Mouse (Mus musculus): ENCODE results near the gene Tmem44. TPM values are rescaled to one million over a fixed set of nuclear protein-coding genes. Genes with fewer than 3 reads are reported as not detected.

Tmem44 gene
- polyA plus RNA-seq, 1 experiment = 57.0 TPM

DNA sequence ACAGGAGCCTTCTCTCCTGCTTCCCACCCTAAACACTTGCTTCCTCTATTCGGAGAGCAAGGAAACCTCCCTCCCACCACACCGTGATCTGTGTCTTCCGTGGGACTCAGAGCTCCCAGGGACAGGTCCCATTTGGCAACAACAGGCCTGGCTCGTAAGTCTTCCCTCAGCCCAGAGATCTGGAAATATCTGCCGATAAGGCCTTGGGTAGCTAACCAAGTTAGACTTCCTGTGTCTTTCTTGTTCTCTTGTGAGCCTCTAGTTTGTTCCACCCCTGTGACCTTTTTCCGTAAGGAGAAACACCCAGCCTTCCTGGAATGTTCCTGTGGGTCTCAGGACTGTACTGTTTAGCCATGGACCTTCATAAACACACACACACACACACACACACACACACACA is 7.8 kb downstream of the Tmem44 start:
- WGBS = 55% methylated on average over 6 of the region's 6 CpGs
- no peaks in the 10 kb centered on the region for H3K4me1 ChIP-seq (ENCODE audit: control insufficient read depth, insufficient read depth, low read length)
- no peak for TF ChIP-seq POLR2A (IDR thresholded peaks at IDR 0.05; ENCODE audit: borderline replicate concordance, extremely low read depth, low read depth, low read length)
- TF ChIP-seq CTCF (IDR thresholded peaks at IDR 0.05; ENCODE audit: insufficient read depth, low read length) = no peak
- no peak for DNase-seq
- no peak overlapping the region for H3K4me3 ChIP-seq (replicated peaks; ENCODE audit: extremely low read depth, low read depth, low read length)

DNA sequence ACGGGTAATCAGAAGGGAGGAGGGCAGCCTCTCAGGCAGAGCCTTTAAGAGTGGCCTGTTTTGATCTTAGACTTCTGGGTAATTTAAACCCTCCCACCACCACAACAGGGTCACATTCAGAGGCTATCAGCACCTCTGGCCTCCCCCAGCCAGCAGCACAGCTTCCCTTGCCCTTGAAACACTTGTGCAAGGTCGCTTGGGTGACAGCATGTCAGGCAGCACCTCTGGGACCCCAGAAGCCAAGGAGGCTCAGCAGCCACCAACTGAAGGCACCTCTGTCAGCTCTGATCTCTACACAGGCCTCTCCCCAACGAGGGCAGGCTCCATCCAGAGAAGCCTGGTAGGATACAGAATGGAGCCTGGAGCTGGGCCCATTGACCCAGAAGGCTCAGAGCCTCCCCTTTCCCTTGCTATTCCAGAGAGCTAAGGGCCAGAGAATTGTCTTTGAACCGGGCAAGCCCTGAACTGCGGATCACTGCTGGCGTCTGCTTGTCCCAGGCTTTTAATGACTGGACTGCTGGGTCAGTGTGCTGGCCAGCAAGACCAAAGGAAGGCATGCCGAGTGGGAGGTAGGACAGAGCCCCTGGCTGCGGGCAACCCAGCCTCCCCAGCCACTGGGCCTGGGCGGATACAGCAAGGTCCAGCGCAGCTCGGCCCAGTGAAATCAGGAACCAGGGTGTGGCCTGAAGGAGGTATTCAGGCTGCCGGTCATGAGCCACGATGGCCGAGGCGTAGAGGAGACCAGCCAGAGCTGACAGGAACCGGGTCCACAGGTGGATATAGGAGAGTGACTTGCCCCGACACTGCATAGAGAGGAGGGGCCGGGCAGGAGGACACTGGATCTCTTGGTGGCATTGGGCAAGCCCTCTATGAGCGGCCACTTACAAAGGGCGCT is 10.3 kb downstream of the Tmem44 start:
- DNase-seq = no peak
- no peaks in the 10 kb centered on the region; the same call in 1 of the 2 replicates for H3K4me1 ChIP-seq (ENCODE audit: control insufficient read depth, insufficient read depth, low read length)
- WGBS = 83% methylated on average over 20 of the region's 20 CpGs
- TF ChIP-seq CTCF (IDR thresholded peaks at IDR 0.05; ENCODE audit: insufficient read depth, low read length) = no peak
- no peak for TF ChIP-seq POLR2A (IDR thresholded peaks at IDR 0.05; ENCODE audit: borderline replicate concordance, extremely low read depth, low read depth, low read length)
- H3K4me3 ChIP-seq (replicated peaks; ENCODE audit: extremely low read depth, low read depth, low read length) = peak overlapping the region; percentile 1

DNA sequence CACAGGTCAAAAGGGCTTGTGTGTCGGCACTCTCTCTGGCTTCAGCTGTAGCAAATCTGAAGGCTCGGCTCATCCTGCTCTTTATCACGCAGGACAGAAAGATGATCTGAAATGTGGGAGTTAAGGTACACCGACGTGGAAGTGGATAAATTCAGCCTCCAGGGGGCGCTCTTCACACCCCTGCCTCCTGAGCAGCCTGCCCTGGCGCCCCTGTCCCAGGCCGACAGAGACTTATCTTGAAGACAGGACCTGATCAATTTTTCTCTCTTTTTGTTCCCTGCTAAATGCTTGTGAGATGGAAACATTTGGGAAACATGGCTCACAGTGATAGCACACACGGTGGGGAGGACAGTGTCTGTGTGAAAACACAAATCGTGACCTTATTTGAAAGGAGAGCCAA is 11.2 kb downstream of the Tmem44 start:
- WGBS = 27% methylated on average over 10 of the region's 10 CpGs
- peak; percentile 63 for DNase-seq
- Histone ChIP-seq H3K4me1 (ENCODE audit: control insufficient read depth, insufficient read depth, low read length) (no peaks in the 10 kb centered on the region; the same call in 1 of the 2 replicates), H3K4me3 (replicated peaks; ENCODE audit: extremely low read depth, low read depth, low read length) (no peak overlapping the region)
- TF ChIP-seq POLR2A (IDR thresholded peaks at IDR 0.05; ENCODE audit: borderline replicate concordance, extremely low read depth, low read depth, low read length) (no peak), CTCF (IDR thresholded peaks at IDR 0.05; ENCODE audit: insufficient read depth, low read length) (peak; percentile 69)

DNA sequence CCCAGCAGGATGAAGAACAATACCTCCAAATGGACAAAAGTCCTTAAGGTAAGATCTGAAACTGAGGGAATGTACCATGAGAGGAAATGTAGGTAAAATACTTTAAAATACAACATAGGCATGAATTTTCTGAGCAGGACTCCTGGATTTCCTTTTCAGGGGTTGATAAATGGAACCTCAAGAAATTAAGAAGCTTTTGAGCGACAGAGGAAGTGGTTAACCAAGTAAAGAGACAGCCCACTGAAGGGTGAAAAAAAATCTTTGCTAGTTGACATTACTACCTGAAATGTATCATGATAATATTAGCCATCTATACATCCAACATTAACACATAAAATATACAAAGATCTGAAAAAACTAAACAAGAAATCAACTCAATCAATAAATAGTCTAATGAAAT is 15.6 kb downstream of the Tmem44 start:
- 84% methylated on average over 1 of the region's 1 CpGs for WGBS
- TF ChIP-seq CTCF (IDR thresholded peaks at IDR 0.05; ENCODE audit: insufficient read depth, low read length) = no peak
- no peak for TF ChIP-seq POLR2A (IDR thresholded peaks at IDR 0.05; ENCODE audit: borderline replicate concordance, extremely low read depth, low read depth, low read length)
- no peak overlapping the region for H3K4me3 ChIP-seq (replicated peaks; ENCODE audit: extremely low read depth, low read depth, low read length)
- H3K4me1 ChIP-seq (ENCODE audit: control insufficient read depth, insufficient read depth, low read length) = no peaks in the 10 kb centered on the region; the same call in 1 of the 2 replicates
- no peak for DNase-seq

DNA sequence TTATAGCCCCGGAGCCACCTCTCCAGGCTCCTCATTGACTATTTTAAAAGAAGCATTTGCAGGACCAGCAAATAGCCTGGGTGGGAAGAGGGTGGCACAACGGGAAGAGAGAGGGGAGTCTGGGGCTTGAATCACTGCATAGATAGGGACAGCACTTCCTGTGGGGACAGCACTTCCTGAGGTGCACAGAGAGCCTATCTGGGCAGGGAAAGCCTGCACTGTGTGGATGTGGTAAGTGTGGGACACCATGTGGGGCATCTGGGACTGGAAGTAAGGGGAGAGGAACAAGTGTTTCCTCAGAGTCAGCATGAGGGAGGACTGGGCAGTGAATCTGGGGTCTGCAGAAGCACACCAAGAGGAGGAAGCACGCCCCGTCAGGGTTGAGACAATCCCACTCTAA is 17.1 kb downstream of the Tmem44 start:
- 49% methylated on average over 4 of the region's 4 CpGs for WGBS
- H3K4me1 ChIP-seq (ENCODE audit: control insufficient read depth, insufficient read depth, low read length) = no peaks in the 10 kb centered on the region; the same call in 1 of the 2 replicates
- no peak for DNase-seq
- no peak for TF ChIP-seq CTCF (IDR thresholded peaks at IDR 0.05; ENCODE audit: insufficient read depth, low read length)
- no peak for TF ChIP-seq POLR2A (IDR thresholded peaks at IDR 0.05; ENCODE audit: borderline replicate concordance, extremely low read depth, low read depth, low read length)
- no peak overlapping the region for H3K4me3 ChIP-seq (replicated peaks; ENCODE audit: extremely low read depth, low read depth, low read length)

DNA sequence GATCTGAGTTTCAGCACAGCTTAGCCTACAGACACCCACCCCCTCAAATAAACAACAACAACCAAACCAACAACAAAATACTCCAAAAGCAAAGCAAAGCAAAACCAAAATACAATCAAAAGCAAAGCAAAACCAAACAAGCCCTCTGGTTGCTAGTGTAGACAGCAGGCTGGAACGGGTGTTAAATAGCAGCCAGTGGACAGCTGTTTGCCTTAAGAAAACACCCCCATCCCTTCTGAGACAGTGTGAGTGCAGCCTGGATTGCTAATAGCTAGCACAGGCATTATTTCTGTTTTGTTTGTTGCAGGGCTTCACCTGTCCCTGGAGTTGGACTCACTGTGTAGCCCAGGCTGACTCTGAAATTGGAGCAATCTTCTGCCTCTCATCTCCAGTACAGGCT is 17.7 kb downstream of the Tmem44 start:
- 48% methylated on average over 1 of the region's 1 CpGs for WGBS

DNA sequence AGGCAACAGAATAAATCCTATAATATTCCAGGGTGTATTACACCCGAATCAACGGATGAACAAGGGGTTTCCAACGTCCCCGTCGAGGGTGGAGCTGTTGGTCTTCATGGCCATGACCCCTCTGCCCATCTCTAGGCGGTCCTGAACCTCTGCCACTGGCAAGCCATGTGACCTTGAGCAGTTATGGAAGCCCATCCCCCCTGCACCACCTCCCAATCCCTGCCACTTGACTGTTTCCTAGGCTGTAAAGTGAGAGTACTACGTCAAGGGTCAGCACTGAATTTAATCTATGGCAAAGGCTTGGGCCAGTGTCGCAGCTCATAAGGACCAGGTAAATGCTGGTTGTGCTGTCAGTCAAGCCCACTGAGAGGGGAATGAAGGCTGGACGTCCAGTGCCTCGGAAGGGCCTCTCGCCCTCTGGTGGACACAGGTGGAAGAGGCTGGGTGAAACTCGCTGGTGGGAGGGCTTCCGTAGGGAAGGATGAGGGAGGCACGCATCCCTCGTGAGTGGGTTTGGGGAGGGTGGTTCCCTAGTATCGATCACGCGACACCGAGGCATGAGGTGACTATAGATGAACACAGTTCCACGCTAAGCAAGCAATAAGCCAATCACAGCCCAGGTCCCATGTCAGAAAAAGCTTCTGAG is 18.8 kb downstream of the Tmem44 start:
- H3K4me3 ChIP-seq (replicated peaks; ENCODE audit: extremely low read depth, low read depth, low read length) = no peak overlapping the region
- H3K4me1 ChIP-seq (ENCODE audit: control insufficient read depth, insufficient read depth, low read length) = no peaks in the 10 kb centered on the region; the same call in 1 of the 2 replicates
- no peak for DNase-seq
- peak; percentile 82 for TF ChIP-seq CTCF (IDR thresholded peaks at IDR 0.05; ENCODE audit: insufficient read depth, low read length)
- no peak for TF ChIP-seq POLR2A (IDR thresholded peaks at IDR 0.05; ENCODE audit: borderline replicate concordance, extremely low read depth, low read depth, low read length)
- WGBS = 33% methylated on average over 20 of the region's 20 CpGs

More for the DNA sequence above, 17.7 kb downstream of the Tmem44 start:
- TF ChIP-seq POLR2A (IDR thresholded peaks at IDR 0.05; ENCODE audit: borderline replicate concordance, extremely low read depth, low read depth, low read length) = no peak
- TF ChIP-seq CTCF (IDR thresholded peaks at IDR 0.05; ENCODE audit: insufficient read depth, low read length) = no peak
- no peaks in the 10 kb centered on the region; the same call in 1 of the 2 replicates for H3K4me1 ChIP-seq (ENCODE audit: control insufficient read depth, insufficient read depth, low read length)
- no peak overlapping the region for H3K4me3 ChIP-seq (replicated peaks; ENCODE audit: extremely low read depth, low read depth, low read length)
- no peak for DNase-seq

DNA sequence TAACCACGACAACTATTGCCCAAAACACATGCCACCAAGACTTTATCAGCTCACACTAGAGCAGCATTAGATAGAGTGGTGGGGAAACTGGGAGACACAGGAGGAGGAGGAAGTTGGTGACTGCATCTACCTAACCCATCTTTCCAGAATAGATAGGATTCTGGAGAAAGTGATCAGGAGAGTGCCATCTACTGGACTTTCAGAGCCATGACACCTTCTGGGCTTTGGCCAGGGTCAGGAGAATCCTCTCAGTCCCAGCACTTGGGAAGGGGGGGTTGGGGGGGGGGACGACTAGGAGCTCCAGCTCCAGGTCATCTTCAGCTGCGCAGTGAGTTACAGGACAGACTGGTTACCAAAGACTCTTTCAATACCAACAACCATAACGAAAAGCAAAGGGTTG is 19.8 kb downstream of the Tmem44 start:
- 51% methylated on average over 4 of the region's 4 CpGs for WGBS
- no peaks in the 10 kb centered on the region; the same call in 1 of the 2 replicates for H3K4me1 ChIP-seq (ENCODE audit: control insufficient read depth, insufficient read depth, low read length)
- TF ChIP-seq CTCF (IDR thresholded peaks at IDR 0.05; ENCODE audit: insufficient read depth, low read length) = peak; percentile 49
- TF ChIP-seq POLR2A (IDR thresholded peaks at IDR 0.05; ENCODE audit: borderline replicate concordance, extremely low read depth, low read depth, low read length) = no peak
- DNase-seq = no peak
- H3K4me3 ChIP-seq (replicated peaks; ENCODE audit: extremely low read depth, low read depth, low read length) = no peak overlapping the region

DNA sequence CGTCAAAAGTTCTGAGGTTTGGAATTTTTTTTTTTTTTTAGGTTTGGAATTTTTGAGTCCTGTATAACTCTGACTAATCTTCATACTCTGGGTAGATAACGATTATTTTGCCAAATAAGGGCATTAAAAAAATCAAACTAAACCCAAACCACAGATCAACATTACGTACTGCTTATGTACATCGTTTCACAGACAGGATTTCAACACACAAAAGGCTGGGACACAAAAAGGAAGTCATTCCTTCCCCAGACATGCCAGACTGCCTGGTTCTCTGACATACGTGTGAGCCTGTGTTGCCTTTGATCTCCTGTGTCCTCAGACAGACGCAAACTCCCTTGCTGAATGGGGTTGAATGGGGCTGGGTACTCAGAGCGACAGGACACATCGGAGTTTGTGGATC is 22.3 kb downstream of the Tmem44 start:
- Histone ChIP-seq H3K4me1 (ENCODE audit: control insufficient read depth, insufficient read depth, low read length) (no peaks in the 10 kb centered on the region), H3K4me3 (replicated peaks; ENCODE audit: extremely low read depth, low read depth, low read length) (no peak overlapping the region)
- TF ChIP-seq POLR2A (IDR thresholded peaks at IDR 0.05; ENCODE audit: borderline replicate concordance, extremely low read depth, low read depth, low read length) = no peak
- no peak for TF ChIP-seq CTCF (IDR thresholded peaks at IDR 0.05; ENCODE audit: insufficient read depth, low read length)
- WGBS = 84% methylated on average over 8 of the region's 8 CpGs
- DNase-seq = no peak

All from lung, adult 2 months (tissue).